Mouse (Mus musculus): ENCODE results near the gene Cops7a. TPM values are rescaled to one million over a fixed set of nuclear protein-coding genes. Genes with fewer than 3 reads are reported as not detected.

Gene Cops7a
- total and polyA plus RNA-seq, 2 experiments from 2014 or later: 92.3 to 131 TPM

DNA sequence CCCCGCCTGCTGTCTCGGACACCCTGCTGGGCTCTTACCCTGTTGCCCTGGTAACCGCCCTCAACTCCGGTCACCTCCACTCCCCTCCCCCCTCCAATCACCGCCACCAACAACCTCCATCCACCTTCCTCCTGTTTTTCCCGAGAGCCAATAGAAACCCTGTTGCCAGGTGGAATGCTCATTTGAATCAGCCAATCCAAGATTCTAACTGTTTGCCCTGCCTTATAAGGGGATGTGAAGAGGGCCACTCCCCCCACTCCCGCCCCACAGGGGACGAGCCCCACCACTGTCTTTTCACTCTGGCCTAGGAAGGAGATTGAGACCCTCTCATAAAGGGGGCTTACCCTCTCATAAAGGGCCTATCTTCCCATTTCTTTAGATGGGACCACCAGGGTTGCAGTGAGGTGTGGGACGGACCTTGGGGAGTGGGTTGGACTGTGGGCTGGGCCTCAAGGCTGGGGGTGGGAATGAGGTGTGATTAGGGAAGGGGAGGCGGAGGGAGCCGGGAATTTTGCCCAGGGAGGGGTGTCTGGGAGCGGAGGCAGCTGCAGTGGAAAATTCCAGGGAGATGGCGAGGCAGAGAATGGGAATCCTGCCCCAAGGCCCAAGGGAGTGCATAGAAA lies 45.5 kb downstream of the Cops7a start, which contains the start of gene Ptms:
Ptms (minus strand) TSS at position 409 of the 623 bp plus-strand sequence.
- H3K27ac ChIP-seq (ENCODE audit: low read depth, low read length): peak within 1 kb of the TSS; percentile 100
- peaks cover 10% of the 10 kb centered on the region for H3K4me1 ChIP-seq (ENCODE audit: insufficient read depth, low read length)
- TF ChIP-seq CTCF (IDR thresholded peaks at IDR 0.05): peak; percentile 21; the same call in 1 of the 2 replicates
- no peaks in the 10 kb centered on the region for H3K27me3 ChIP-seq (ENCODE audit: insufficient read depth, low read length)
- peak within 1 kb of the TSS; percentile 68 for H3K4me3 ChIP-seq (ENCODE audit: low read depth, low read length)
- WGBS: 1% methylated on average over 13 of the region's 13 CpGs
- peak within 1 kb of the TSS; percentile 97 for H3K9ac ChIP-seq (replicated peaks; ENCODE audit: low read length, poor library complexity, severe bottlenecking)
- ATAC-seq (ENCODE audit: low FRiP score): peak; percentile 83
- H3K9me3 ChIP-seq (ENCODE audit: low read length): no peaks in the 10 kb centered on the region
- H3K4me2 ChIP-seq (ENCODE audit: low read depth, low read length, poor library complexity, severe bottlenecking): peak within 1 kb of the TSS; percentile 99
- H3K36me3 ChIP-seq (ENCODE audit: insufficient read depth, low read length): no peaks in the 10 kb centered on the region
- DNase-seq (ENCODE audit: low spot score): peak; percentile 98

DNA sequence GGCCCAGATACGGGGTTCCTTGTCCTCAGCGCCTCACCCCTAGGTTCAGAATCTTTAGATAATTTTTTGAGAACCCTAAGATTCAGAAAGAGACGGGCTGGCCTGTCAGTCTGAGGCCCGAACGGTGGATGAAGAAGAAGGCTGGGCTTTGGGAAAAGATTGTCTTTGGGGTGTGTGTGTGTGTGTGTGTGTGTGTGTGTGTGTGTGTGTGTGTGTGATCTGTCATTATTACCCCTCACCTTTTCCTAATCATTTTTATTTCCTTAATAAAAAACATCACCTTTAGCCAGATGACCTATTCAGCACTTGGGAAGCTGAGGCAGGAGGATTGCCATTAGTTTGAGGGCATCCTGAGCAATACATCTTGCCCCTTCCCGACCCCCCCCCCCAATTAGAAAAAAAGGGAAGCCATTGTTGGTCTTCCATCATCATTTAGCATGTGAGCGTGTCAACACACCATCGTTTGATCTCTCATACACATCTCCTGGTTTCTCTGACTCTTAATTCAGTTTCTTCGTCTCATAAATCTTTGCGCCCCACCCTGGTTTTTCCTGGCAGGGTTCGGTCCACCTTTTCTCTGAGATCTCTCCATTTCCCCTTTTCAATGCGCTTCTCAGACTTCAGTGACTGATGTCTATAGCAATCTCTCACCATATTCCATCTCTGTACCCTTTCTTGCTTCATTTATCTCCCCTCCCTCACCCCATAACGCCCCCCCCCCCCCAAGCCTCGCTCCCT lies 46.3 kb downstream of the Cops7a start:
- no peak for TF ChIP-seq CTCF (IDR thresholded peaks at IDR 0.05)
- peaks cover 16% of the 10 kb centered on the region for H3K4me1 ChIP-seq (ENCODE audit: insufficient read depth, low read length)
- no peak for ATAC-seq (ENCODE audit: low FRiP score)

GRCm38 (mm10) chr6:124918331-124918690 lies 47.0 kb downstream of the Cops7a start:
- no peak for ATAC-seq (ENCODE audit: low FRiP score)

More for the DNA sequence above, 46.3 kb downstream of the Cops7a start:
- Histone ChIP-seq H3K36me3 (ENCODE audit: insufficient read depth, low read length) (peaks cover 7% of the 10 kb centered on the region), H3K9ac (replicated peaks; ENCODE audit: low read length, poor library complexity, severe bottlenecking) (peak overlapping the region; percentile 97; the same call in 1 of the 2 replicates), H3K27me3 (ENCODE audit: insufficient read depth, low read length) (no peaks in the 10 kb centered on the region), H3K9me3 (ENCODE audit: low read length) (no peaks in the 10 kb centered on the region), H3K27ac (ENCODE audit: low read depth, low read length) (peak overlapping the region; percentile 100), H3K4me2 (ENCODE audit: low read depth, low read length, poor library complexity, severe bottlenecking) (peak overlapping the region; percentile 99), H3K4me3 (ENCODE audit: low read depth, low read length) (peak overlapping the region; percentile 68)
- 8% methylated on average over 14 of the region's 14 CpGs for WGBS
- DNase-seq (ENCODE audit: low spot score): peak; percentile 49

DNA sequence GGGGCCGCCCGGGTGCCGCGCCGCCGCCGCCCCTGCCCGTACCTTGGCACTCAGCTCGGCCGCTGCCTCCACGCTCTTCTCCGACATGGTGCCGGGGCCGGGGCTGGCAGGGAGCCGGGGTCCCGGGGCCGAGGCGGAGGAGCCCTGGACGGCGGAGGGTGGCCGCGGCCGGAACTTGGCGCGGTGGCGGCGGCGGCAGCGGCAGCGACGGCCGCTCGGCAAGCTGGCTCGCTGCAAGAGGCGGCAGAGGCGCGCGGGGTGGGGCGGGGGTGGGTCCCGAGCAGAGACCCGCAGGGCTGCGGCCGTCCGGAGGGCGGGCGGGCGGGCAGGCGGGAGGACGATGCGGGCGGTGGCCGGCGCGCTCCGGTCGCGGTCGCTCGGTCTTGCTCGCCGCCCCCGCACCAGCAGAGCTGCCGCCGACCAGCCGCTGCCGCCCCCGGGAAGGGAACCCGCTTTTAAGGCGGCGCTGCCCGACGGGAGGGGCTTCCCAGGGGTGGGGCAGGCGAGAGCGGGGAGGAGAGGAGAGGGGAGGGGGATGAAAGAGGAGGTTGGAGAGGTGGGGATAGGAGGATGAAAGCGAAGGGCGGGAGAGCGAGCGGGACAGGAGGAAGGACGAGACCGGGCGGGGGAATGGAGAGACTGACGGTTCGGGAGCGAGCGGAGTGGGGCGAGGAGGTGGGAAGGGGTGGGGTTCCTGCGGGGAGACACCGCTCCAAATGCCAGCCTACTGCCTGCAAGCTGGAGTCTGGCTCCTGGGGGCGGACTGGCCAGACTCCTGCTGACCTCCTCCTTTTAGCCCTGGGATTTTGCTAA lies 47.6 kb downstream of the Cops7a start:
- Histone ChIP-seq H3K36me3 (ENCODE audit: insufficient read depth, low read length) (peaks cover 20% of the 10 kb centered on the region), H3K9ac (replicated peaks; ENCODE audit: low read length, poor library complexity, severe bottlenecking) (peak overlapping the region; percentile 97), H3K9me3 (ENCODE audit: low read length) (no peaks in the 10 kb centered on the region), H3K4me1 (ENCODE audit: insufficient read depth, low read length) (peaks cover 16% of the 10 kb centered on the region), H3K27ac (ENCODE audit: low read depth, low read length) (peak overlapping the region; percentile 100), H3K27me3 (ENCODE audit: insufficient read depth, low read length) (no peaks in the 10 kb centered on the region), H3K4me3 (ENCODE audit: low read depth, low read length) (peak overlapping the region; percentile 68), H3K4me2 (ENCODE audit: low read depth, low read length, poor library complexity, severe bottlenecking) (peak overlapping the region; percentile 99)
- DNase-seq (ENCODE audit: low spot score) (peak; percentile 97), ATAC-seq (ENCODE audit: low FRiP score) (peak; percentile 79)
- no peak for TF ChIP-seq CTCF (IDR thresholded peaks at IDR 0.05)
- under 1% methylated on average over 44 of the region's 89 CpGs for WGBS

More at GRCm38 (mm10) chr6:124918331-124918690, 47.0 kb downstream of the Cops7a start:
- DNase-seq (ENCODE audit: low spot score): no peak
- 1% methylated on average over 7 of the region's 7 CpGs for WGBS
- Histone ChIP-seq H3K9me3 (ENCODE audit: low read length) (no peaks in the 10 kb centered on the region), H3K36me3 (ENCODE audit: insufficient read depth, low read length) (peaks cover 15% of the 10 kb centered on the region), H3K9ac (replicated peaks; ENCODE audit: low read length, poor library complexity, severe bottlenecking) (peak overlapping the region; percentile 97), H3K27ac (ENCODE audit: low read depth, low read length) (peak overlapping the region; percentile 100), H3K4me2 (ENCODE audit: low read depth, low read length, poor library complexity, severe bottlenecking) (peak overlapping the region; percentile 99), H3K4me3 (ENCODE audit: low read depth, low read length) (peak overlapping the region; percentile 68), H3K27me3 (ENCODE audit: insufficient read depth, low read length) (no peaks in the 10 kb centered on the region), H3K4me1 (ENCODE audit: insufficient read depth, low read length) (peaks cover 16% of the 10 kb centered on the region)
- TF ChIP-seq CTCF (IDR thresholded peaks at IDR 0.05): no peak

DNA sequence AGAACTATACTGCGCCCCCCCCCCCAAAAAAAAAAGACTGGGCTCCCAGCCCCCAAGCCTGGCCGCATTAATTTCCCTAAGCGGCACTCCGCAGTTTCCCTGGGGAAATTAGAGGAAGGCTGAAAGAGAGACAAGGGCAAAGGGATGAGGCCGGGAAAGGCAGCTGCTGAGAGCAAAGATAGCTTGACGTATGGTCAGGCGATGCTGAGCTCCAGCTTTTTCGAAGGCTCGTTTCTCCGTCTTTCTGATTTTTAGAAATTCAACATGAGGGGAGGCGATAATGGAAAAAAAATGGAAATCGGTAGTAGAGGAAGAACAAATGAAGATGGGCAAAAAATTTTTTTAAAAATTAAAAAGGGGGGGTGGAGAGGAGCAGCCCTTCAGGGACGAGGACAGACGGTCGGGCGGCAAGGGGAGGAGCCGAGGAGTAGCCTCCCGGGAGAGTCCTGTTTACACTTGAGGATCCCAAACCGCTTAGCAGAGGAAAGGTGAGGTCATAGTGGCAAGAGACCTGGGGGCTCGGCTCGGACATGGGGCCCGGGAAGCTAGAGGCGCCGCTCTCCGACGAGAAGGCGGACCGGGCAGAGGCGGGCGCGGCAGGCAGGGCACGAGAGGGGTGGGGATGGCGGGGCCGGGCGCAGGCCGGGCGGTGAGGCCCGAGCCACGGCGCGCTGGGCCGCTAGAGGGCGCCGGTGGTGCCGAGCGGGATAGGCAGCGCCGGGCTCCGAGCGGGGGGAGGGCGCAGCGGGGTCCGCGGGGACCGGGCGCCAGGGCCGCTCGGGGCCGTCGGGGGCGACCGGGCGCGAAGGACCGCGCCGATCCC lies 48.4 kb downstream of the Cops7a start:
- H3K27ac ChIP-seq (ENCODE audit: low read depth, low read length): peak overlapping the region; percentile 100
- under 1% methylated on average over 46 of the region's 67 CpGs for WGBS
- peaks cover 22% of the 10 kb centered on the region for H3K36me3 ChIP-seq (ENCODE audit: insufficient read depth, low read length)
- peak; percentile 86 for DNase-seq (ENCODE audit: low spot score)
- H3K27me3 ChIP-seq (ENCODE audit: insufficient read depth, low read length): no peaks in the 10 kb centered on the region
- peak overlapping the region; percentile 99 for H3K4me2 ChIP-seq (ENCODE audit: low read depth, low read length, poor library complexity, severe bottlenecking)
- peak overlapping the region; percentile 68 for H3K4me3 ChIP-seq (ENCODE audit: low read depth, low read length)
- peak; percentile 71 for ATAC-seq (ENCODE audit: low FRiP score)
- no peaks in the 10 kb centered on the region for H3K9me3 ChIP-seq (ENCODE audit: low read length)
- H3K4me1 ChIP-seq (ENCODE audit: insufficient read depth, low read length): peaks cover 16% of the 10 kb centered on the region
- peak; percentile 67 for TF ChIP-seq CTCF (IDR thresholded peaks at IDR 0.05)
- H3K9ac ChIP-seq (replicated peaks; ENCODE audit: low read length, poor library complexity, severe bottlenecking): peak overlapping the region; percentile 97
